Comparison of ENCODE assay signal across 8 mouse cellular contexts in genomic region chr19:40611830-40612506, GRCm38 (mm10). TPM values are rescaled to one million over a fixed set of nuclear protein-coding genes. Genes with fewer than 3 reads are reported as not detected.
DNase-seq lines count a peak whose midpoint lies in the region; ATAC-seq lines count a peak whose summit lies in the region.

Gene Tctn3, minus strand, starts transcription at chr19:40612233.
Gene Entpd1, plus strand, starts transcription at chr19:40612366.

- H3K4me3 ChIP-seq in heart, embryonic 10.5 days, result peak within 1 kb of the TSS; percentile 90
- peak within 1 kb of the TSS; percentile 91 for H3K4me3 ChIP-seq in kidney, embryonic 15.5 days (replicated peaks)

- no peaks in the 10 kb centered on the region for H3K27me3 ChIP-seq in heart, embryonic 10.5 days (ENCODE audit: insufficient read depth, poor library complexity, severe bottlenecking)
- H3K27me3 ChIP-seq in kidney, embryonic 15.5 days, result 0 out of 2 replicates have a peak, but pooled peaks cover 3% of the 10 kb centered on the region

- peak; percentile 98 for ATAC-seq in erythroblast, adult 5-6 weeks (replicated peaks; ENCODE audit: low FRiP score, poor library complexity, severe bottlenecking)
- ATAC-seq in kidney, embryonic 15.5 days (replicated peaks; ENCODE audit: low FRiP score), result peak; percentile 100
- ATAC-seq in monocyte, adult 5-6 weeks (replicated peaks; ENCODE audit: insufficient number of reproducible peaks, low FRiP score, low TSS enrichment, poor library complexity, severe bottlenecking), result peak; percentile 99

- peak within 1 kb of the TSS; percentile 74 for H3K4me2 ChIP-seq in kidney, embryonic 15.5 days

- peak; percentile 94 to 95 for DNase-seq in B cell, adult 2 months
- peak; percentile 99 for DNase-seq in brain, adult 2 months (ENCODE audit: low read depth, low spot score)
- peak; percentile 99 for DNase-seq in heart, embryonic 10.5 days (ENCODE audit: low spot score)
- peak; percentile 93 for DNase-seq in liver
- peak; percentile 92 to 96 for DNase-seq in spleen, postnatal 4 days (ENCODE audit: low spot score in 2 of 2)

- H3K4me1 ChIP-seq in heart, embryonic 10.5 days, result peaks cover 7% of the 10 kb centered on the region
- peaks cover 9% of the 10 kb centered on the region for H3K4me1 ChIP-seq in kidney, embryonic 15.5 days

- H3K9me3 ChIP-seq in heart, embryonic 10.5 days, result no peaks in the 10 kb centered on the region
- no peaks in the 10 kb centered on the region for H3K9me3 ChIP-seq in kidney, embryonic 15.5 days (replicated peaks)

- peaks cover 27% of the 10 kb centered on the region for H3K36me3 ChIP-seq in heart, embryonic 10.5 days
- peaks cover 26% of the 10 kb centered on the region for H3K36me3 ChIP-seq in kidney, embryonic 15.5 days

- H3K27ac ChIP-seq in heart, embryonic 10.5 days, result peak within 1 kb of the TSS; percentile 86
- H3K27ac ChIP-seq in kidney, embryonic 15.5 days, result no peak within 1 kb of the TSS

- under 1% methylated on average over 45 of the region's 45 CpGs for whole genome bisulfite sequencing in heart, embryonic 10.5 days
- WGBS in kidney, embryonic 15.5 days, result under 1% methylated on average over 45 of the region's 45 CpGs

- peak within 1 kb of the TSS; percentile 72 for H3K9ac ChIP-seq in kidney, embryonic 15.5 days

RNA-seq across cellular contexts. Expression of gene Tctn3, which starts in this region (rescaled TPM):
- 0.63 TPM in 1 of 2 replicates, not detected in the other for total RNA-seq in erythroblast, adult 5-6 weeks (2015; ENCODE audit: low replicate concordance)
- 0.14 and 0.68 TPM in 2 replicates for total RNA-seq in erythroblast, adult 5-6 weeks (2017; ENCODE audit: low replicate concordance)
- 9.0 and 11.0 TPM in 2 replicates for polyA plus RNA-seq in heart, embryonic 10.5 days (2016; fragmentation: Nextera tagmentation; extraction: Ambion mirVana)
- 11.4 and 12.3 TPM in 2 replicates for polyA plus RNA-seq in kidney, embryonic 15.5 days (2015; fragmentation: Nextera tagmentation; extraction: Ambion mirVana)
- 1.8 to 11.2 TPM (median 4.2 TPM) in 3 replicates for total RNA-seq in monocyte, adult 5-6 weeks (2017)

RNA-seq across cellular contexts. Expression of gene Entpd1, which starts in this region (rescaled TPM):
- 6.1 and 13.1 TPM in 2 replicates for total RNA-seq in erythroblast, adult 5-6 weeks (2015; ENCODE audit: low replicate concordance)
- total RNA-seq in erythroblast, adult 5-6 weeks (2017; ENCODE audit: low replicate concordance), result 20.1 and 26.1 TPM in 2 replicates
- 6.3 and 10.3 TPM in 2 replicates for polyA plus RNA-seq in heart, embryonic 10.5 days (2016; fragmentation: Nextera tagmentation; extraction: Ambion mirVana)
- 5.3 and 6.5 TPM in 2 replicates for polyA plus RNA-seq in kidney, embryonic 15.5 days (2015; fragmentation: Nextera tagmentation; extraction: Ambion mirVana)
- 54.4 to 130 TPM (median 68.2 TPM) in 3 replicates for total RNA-seq in monocyte, adult 5-6 weeks (2017)
